Mouse (Mus musculus): ENCODE data around the gene 4930407I10Rik. TPM values are rescaled to one million over a fixed set of nuclear protein-coding genes. Genes with fewer than 3 reads are reported as not detected.

The 4930407I10Rik gene
- polyA plus RNA-seq, 1 experiment from 2014 or later: not detected

DNA sequence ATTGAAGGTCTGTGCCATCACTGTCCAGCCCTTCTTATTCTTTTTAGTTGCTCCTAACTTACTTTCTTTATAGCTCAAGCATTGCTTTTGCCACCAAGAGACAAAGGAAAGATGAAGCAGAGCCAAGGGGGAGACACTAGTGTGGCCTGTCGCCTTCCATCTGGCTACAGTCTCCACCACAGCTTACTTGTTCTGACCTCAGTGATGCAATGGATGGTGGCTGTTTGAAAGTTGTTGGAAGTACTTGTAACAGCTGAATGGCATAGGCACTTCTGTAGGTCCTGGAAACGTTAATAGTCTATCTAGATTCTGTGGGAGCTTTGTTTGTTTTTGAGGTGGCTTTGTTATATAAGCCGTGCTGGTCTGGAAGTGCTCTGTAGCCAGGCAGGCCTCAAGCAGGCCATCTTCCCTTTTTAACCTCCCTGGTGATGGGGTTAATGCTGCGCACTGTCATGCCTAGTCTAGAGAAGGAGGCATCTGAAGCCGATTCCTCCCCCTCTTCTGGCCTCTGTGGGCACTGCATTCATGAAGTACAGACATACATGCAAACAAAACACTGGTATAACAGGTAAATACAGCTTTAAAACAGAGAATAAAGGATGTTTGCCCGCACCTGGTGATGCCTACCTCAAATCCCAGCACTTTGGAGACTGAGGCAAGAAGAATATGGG lies 34.9 kb upstream of the 4930407I10Rik start:
- no peak for TF ChIP-seq CTCF (IDR thresholded peaks at IDR 0.05)
- DNase-seq (ENCODE audit: low read depth, low spot score) (no peak), ATAC-seq (no peak)
- in situ Hi-C loops (cut with MboI; ENCODE audit: low pct_unique_long_range_greater_than_20kb): no loop called here
- POLR2A ChIA-PET: no interaction called here
- CTCF ChIA-PET: interaction anchor here (0.8 to 1.8 kb wide), 2 partner anchors 11 to 21 kb away, joined by 5 read pairs; no protein-coding TSS in a partner anchor
- H3K27me3 ChIP-seq: no peaks in the 10 kb centered on the region

DNA sequence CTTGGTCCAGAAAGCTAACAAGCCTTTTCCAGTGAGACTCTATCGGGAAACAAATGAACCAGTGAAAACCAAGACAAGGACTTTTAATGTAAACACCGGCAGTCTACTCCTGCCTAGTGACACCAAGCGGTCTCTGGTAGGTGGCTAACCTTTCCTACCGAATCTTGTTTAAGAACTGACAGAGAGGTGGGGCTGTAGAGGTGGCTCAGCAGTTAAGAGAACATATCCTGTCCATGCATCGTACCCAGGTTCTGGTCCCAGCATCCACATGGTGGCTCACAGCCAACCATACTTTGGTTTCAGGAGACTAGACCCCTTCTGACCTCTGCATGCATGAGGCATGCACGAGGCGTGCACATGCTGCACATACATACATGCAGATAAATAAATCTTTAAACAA lies 31.7 kb upstream of the 4930407I10Rik start:
- ATAC-seq: no peak
- no peaks in the 10 kb centered on the region for H3K27me3 ChIP-seq
- in situ Hi-C loops (cut with MboI; ENCODE audit: low pct_unique_long_range_greater_than_20kb): no loop called here
- ChIA-PET CTCF (interaction anchor here (1.2 to 1.4 kb wide), 2 partner anchors 8 to 10 kb away, joined by 3 read pairs; no protein-coding TSS in a partner anchor), POLR2A (no interaction called here)
- no peak for DNase-seq (ENCODE audit: low read depth, low spot score)
- no peak for TF ChIP-seq CTCF (IDR thresholded peaks at IDR 0.05)

DNA sequence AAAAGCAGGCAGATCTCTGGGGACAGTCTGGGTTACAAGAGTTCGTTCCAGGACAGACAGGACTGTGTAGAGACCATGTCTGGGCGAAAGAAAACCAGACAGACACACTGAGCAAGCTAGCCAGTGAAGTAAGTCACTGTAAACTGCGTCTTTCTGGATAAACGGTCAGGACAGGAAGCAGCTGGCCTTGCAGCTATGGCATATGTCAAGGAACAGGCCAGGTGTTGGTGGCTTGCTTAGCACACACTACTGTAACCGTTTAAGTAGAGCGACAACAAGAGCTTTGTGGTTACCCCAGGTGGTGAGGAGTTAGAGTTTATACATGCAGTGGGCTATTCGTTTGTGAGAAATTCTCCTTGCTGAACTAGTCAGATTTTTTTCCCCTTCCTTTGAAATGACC lies 31.2 kb upstream of the 4930407I10Rik start:
- CTCF ChIA-PET: interaction anchor here (1.4 kb wide), 1 partner anchor 8 kb away, joined by 3 read pairs; no protein-coding TSS in a partner anchor
- in situ Hi-C loops (cut with MboI; ENCODE audit: low pct_unique_long_range_greater_than_20kb): no loop called here

DNA sequence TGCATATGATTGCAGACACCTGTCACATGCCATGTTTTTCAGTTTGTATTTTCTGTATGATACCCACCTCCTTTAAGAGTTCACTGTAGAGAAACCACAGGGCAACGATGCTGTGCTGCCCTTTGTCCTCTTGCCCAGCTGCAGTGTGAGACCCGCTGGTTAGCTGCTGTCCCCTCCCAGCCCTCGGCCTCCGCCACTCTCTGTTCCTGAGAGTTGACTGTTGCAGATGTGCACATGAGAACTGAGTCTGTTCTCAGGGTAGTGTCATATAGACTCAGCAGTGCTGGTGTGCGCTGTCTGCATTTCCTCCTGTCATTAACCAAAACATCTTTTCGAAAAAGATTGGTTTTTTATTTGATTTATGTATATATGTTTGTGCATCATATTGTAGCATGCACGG lies 26.6 kb upstream of the 4930407I10Rik start:
- DNase-seq (ENCODE audit: low read depth, low spot score): no peak
- TF ChIP-seq CTCF (IDR thresholded peaks at IDR 0.05): no peak
- H3K27me3 ChIP-seq: no peaks in the 10 kb centered on the region
- ChIA-PET CTCF (no interaction called here), POLR2A (no interaction called here)
- in situ Hi-C loops (cut with MboI; ENCODE audit: low pct_unique_long_range_greater_than_20kb): no loop called here
- no peak for ATAC-seq

More for the DNA sequence above, 31.2 kb upstream of the 4930407I10Rik start:
- H3K27me3 ChIP-seq: no peaks in the 10 kb centered on the region
- no peak for ATAC-seq
- POLR2A ChIA-PET: no interaction called here
- no peak for TF ChIP-seq CTCF (IDR thresholded peaks at IDR 0.05)
- no peak for DNase-seq (ENCODE audit: low read depth, low spot score)

DNA sequence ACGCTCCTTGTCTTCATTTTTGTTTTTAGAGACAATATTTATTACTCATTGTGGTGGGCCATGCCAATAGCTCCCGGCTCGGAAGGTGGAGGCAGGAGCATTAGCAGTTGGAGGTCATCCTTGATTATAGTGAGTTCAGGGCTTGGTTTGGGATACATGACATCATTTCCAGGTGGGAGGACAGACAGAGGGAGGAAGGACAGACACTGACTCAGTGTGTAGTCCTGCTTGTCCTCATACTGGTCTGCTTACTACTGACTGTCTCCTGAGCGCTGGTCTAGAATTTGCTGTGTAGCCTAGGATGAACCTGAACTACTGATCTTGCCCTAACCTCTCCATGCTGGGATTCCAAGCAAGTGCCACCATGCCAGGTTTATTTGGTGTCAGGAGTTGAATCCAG lies 25.2 kb upstream of the 4930407I10Rik start, which contains the start of gene Desi1:
Gene Desi1 (minus strand): TSS at position 101 of the 400 bp plus-strand sequence.
- no peak for DNase-seq (ENCODE audit: low read depth, low spot score)
- no peaks in the 10 kb centered on the region for H3K27me3 ChIP-seq
- no peak for ATAC-seq
- POLR2A ChIA-PET: no interaction called here
- no peak for TF ChIP-seq CTCF (IDR thresholded peaks at IDR 0.05)
- CTCF ChIA-PET: interaction anchor here (1.0 to 2.9 kb wide), 3 partner anchors 10 to 77 kb away, joined by 3 to 14 read pairs (median 3); no protein-coding TSS in a partner anchor
- in situ Hi-C loops (cut with MboI; ENCODE audit: low pct_unique_long_range_greater_than_20kb): no loop called here

DNA sequence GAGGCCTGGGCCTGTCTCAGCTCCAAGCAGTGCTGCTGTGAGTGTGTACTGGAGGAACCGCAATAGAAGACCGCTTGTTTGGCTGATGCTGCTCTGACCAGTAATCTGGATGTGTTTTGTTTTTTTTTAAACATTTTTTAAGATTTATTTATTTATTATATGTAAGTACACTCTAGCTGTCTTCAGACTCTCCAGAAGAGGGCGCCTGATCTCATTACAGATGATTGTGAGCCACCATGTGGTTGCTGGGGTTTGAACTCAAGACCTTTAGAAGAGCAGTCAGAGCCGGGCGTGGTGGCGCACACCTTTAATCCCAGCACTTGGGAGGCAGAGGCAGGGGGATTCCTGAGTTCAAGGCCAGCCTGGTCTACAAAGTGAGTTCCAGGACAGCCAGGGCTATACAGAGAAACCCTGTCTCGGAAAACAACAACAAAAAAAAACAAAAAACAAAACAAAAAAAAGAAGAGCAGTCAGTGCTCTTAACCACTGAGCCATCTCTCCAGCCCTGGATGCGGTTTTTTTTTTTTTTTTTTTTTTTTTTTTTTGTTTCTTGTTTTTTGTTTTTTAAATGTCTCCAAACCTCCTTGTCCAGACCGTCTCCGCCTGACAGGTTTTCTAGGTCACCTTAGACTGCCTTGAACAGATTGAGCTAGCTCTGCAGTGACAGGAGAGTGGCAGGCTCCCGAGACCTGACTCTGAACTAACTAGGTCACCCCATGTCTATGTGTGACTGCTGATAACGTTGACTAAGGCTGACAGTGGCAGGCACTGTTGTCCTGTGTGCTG lies 22.9 kb upstream of the 4930407I10Rik start:
- POLR2A ChIA-PET: no interaction called here
- DNase-seq (ENCODE audit: low read depth, low spot score) (no peak), ATAC-seq (no peak)
- no peaks in the 10 kb centered on the region for H3K27me3 ChIP-seq
- peak; percentile 78 for TF ChIP-seq CTCF (IDR thresholded peaks at IDR 0.05)
- in situ Hi-C loops (cut with MboI; ENCODE audit: low pct_unique_long_range_greater_than_20kb): no loop called here
- CTCF ChIA-PET: interaction anchor here (0.6 to 2.9 kb wide), 9 partner anchors 7 to 203 kb away, joined by 3 to 14 read pairs (median 3); no protein-coding TSS in a partner anchor

DNA sequence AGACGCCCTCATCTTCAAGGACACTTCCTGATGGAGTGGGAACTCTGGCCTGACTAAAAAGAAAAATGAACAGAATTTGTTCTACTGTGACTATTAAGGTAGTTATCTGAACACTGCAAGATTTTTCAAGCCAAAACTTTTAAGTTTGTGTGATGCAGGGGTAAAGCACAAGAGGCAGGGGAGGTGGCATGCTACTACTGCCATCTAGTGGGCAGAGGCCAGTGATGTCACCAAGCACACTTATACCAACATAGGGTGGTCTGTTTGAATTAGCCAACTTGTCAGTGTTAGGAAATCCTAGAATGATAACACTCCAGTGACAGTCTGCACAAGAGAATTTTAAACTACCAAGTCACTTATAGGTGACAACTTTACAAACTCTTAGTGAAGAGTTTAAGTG lies 18.3 kb upstream of the 4930407I10Rik start:
- DNase-seq (ENCODE audit: low read depth, low spot score) (no peak), ATAC-seq (no peak)
- ChIA-PET POLR2A (no interaction called here), CTCF (interaction anchor here (1.0 kb wide), 1 partner anchor 44 kb away, joined by 3 read pairs; no protein-coding TSS in a partner anchor)
- TF ChIP-seq CTCF (IDR thresholded peaks at IDR 0.05): peak; percentile 84
- in situ Hi-C loops (cut with MboI; ENCODE audit: low pct_unique_long_range_greater_than_20kb): no loop called here
- no peaks in the 10 kb centered on the region for H3K27me3 ChIP-seq

DNA sequence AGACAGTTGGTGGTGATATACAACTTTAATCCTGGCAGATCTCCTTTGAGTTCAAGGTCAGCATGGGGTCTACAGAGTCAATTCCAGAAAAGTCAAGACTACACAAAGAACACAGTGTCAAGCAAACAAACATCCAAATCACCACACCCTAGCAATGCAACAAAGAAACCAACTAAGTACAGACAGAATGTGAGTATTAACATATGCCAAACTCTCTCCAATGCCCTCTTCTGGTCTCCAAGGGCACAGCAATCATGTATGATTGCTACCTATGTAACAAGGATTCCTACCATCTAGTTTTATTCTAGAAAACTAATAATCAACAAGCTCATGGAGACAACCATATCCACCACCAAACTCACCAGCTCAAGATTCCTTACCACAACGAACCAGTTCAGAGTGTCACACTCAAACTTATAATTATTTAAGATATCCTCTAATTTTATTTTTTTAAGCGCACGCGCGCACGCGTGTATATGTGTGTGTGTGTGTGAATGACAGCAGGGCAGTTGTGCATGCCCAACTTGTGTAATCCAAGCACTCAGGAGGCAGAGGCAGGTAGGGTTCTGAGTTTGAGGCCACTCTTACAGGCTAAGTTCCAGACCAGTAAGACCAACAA lies 14.7 kb upstream of the 4930407I10Rik start:
- ATAC-seq: no peak
- CTCF ChIA-PET: interaction anchor here (1.0 to 2.6 kb wide), 4 partner anchors 10 to 192 kb away, joined by 3 to 14 read pairs (median 4); partner anchors contain the start of gene Desi1
- in situ Hi-C loops (cut with MboI; ENCODE audit: low pct_unique_long_range_greater_than_20kb): no loop called here
- TF ChIP-seq CTCF (IDR thresholded peaks at IDR 0.05): no peak
- DNase-seq (ENCODE audit: low read depth, low spot score): no peak
- POLR2A ChIA-PET: no interaction called here
- H3K27me3 ChIP-seq: no peaks in the 10 kb centered on the region

DNA sequence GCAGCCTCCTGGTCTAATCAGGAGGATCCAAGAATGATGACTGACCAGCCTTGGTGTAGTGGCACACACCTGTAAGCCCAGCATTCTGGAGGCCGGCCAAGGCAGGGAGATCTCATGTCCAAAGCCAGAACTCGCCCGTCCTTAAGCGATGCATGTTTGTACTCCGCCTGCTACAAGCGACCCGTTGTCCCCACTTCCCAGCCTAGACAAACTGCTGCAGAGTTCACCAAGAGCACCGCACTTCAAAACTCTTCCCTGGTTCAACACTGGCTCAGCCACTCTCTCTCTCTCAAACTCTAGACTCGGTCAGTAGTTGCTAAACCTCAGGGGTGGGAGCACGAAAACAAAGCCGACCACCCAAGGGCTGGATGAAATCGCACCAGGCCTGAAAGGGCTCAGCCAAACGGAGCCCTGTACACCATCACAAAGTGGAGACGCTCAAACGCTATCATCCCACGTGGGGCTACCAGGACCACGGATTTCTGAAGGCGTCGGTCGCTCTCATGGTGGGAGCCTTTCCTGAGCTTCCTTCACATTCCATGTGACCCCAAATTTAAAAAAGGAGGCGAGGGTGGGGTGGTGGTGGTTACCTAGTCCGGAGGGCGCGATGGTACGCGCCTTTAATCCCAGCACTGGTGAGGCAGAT lies 12.6 kb upstream of the 4930407I10Rik start:
- H3K27me3 ChIP-seq: no peaks in the 10 kb centered on the region
- no peak for TF ChIP-seq CTCF (IDR thresholded peaks at IDR 0.05)
- in situ Hi-C loops (cut with MboI; ENCODE audit: low pct_unique_long_range_greater_than_20kb): no loop called here
- DNase-seq (ENCODE audit: low read depth, low spot score): no peak
- peak; percentile 31 for ATAC-seq
- ChIA-PET POLR2A (no interaction called here), CTCF (no interaction called here)
